ENCODE assay signal across 8 mouse cellular contexts in the genomic region with DNA sequence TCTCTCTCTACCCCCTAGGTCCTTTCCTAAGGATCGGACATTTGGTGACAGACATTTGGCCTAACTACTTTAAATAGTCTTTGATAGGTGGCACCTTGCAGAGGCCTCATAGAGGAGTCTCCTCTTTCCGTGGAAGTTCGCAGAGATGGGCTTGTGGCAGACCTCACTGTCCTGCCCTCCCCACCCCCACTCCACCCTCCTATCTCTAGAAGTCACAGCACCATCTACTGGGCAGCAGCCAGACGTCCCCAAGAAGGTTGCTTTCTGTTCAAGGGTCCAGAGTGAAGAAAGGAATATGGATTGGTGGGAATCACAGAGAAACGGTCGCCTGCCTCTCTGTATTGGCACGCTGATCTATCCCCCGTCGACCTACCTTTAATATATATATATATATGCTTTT.
DNase-seq lines count a peak whose midpoint lies in the region; ATAC-seq and TF ChIP-seq lines count a peak whose summit lies in the region.

No protein-coding gene starts in this region.

- peaks cover 79% of the 10 kb centered on the region for H3K27me3 ChIP-seq in intestine, embryonic 14.5 days (replicated peaks; ENCODE audit: control insufficient read depth, insufficient read depth, low read length)
- H3K27me3 ChIP-seq in intestine, embryonic 16.5 days (replicated peaks; ENCODE audit: control insufficient read depth, insufficient read depth, low read length) = peaks cover 52% of the 10 kb centered on the region
- peaks cover 93% of the 10 kb centered on the region for H3K27me3 ChIP-seq in midbrain, embryonic 13.5 days

- TF ChIP-seq CTCF in brain, embryonic 14.5 days (IDR thresholded peaks at IDR 0.05; ENCODE audit: borderline replicate concordance, extremely low read depth, insufficient read depth, insufficient read length) = peak; percentile 72

- H3K4me1 ChIP-seq in intestine, embryonic 14.5 days (replicated peaks; ENCODE audit: control insufficient read depth, insufficient read depth, low read length) = peaks cover 25% of the 10 kb centered on the region
- no peaks in the 10 kb centered on the region for H3K4me1 ChIP-seq in intestine, embryonic 16.5 days (ENCODE audit: control insufficient read depth, insufficient read depth, low read length)
- peaks cover 30% of the 10 kb centered on the region for H3K4me1 ChIP-seq in midbrain, embryonic 13.5 days (replicated peaks)

- no peak for DNase-seq in intestine, embryonic 14.5 days (ENCODE audit: low spot score)
- peak; percentile 85 for DNase-seq in MN1 (ENCODE audit: low spot score)
- DNase-seq in brain, embryonic 14.5 days (ENCODE audit: low read depth) = peak; percentile 80
- DNase-seq in kidney, adult 18-20 months = peak; percentile 55
- DNase-seq in urinary bladder, adult 18-20 months (ENCODE audit: low spot score in 2 of 2) = no peak

- H3K27ac ChIP-seq in intestine, embryonic 14.5 days (ENCODE audit: low read depth) = no peak overlapping the region
- H3K27ac ChIP-seq in intestine, embryonic 16.5 days (ENCODE audit: low read length) = no peak overlapping the region
- no peak overlapping the region for H3K27ac ChIP-seq in midbrain, embryonic 13.5 days

- H3K9ac ChIP-seq in intestine, embryonic 14.5 days (ENCODE audit: low read length) = no peak overlapping the region
- H3K9ac ChIP-seq in intestine, embryonic 16.5 days (ENCODE audit: low read depth, low read length) = no peak overlapping the region
- H3K9ac ChIP-seq in midbrain, embryonic 13.5 days (replicated peaks) = no peak overlapping the region

- no peaks in the 10 kb centered on the region for H3K9me3 ChIP-seq in intestine, embryonic 14.5 days (ENCODE audit: control insufficient read depth, low read length)
- H3K9me3 ChIP-seq in intestine, embryonic 16.5 days (ENCODE audit: control insufficient read depth, low read length) = no peaks in the 10 kb centered on the region
- no peaks in the 10 kb centered on the region for H3K9me3 ChIP-seq in midbrain, embryonic 13.5 days

- no peak for TF ChIP-seq POLR2A in brain, embryonic 14.5 days (IDR thresholded peaks at IDR 0.05; ENCODE audit: borderline replicate concordance, extremely low read depth, insufficient read depth, insufficient read length, poor library complexity, severe bottlenecking)

- 0 out of 2 replicates have a peak, but pooled peaks have one; percentile 38 for ATAC-seq in intestine, embryonic 14.5 days (replicated peaks; ENCODE audit: low FRiP score, low TSS enrichment, low read depth)
- no peak; the same call in 1 of the 2 replicates for ATAC-seq in intestine, embryonic 16.5 days
- ATAC-seq in midbrain, embryonic 13.5 days = 0 out of 2 replicates have a peak, but pooled peaks have one; percentile 32
- ATAC-seq in CD4-positive, CD25-positive, alpha-beta regulatory T cell, adult 4 months = no peak

- no peaks in the 10 kb centered on the region for H3K36me3 ChIP-seq in intestine, embryonic 14.5 days (ENCODE audit: control insufficient read depth, insufficient read depth, low read length)
- H3K36me3 ChIP-seq in intestine, embryonic 16.5 days (ENCODE audit: control insufficient read depth, insufficient read depth, low read length) = no peaks in the 10 kb centered on the region
- H3K36me3 ChIP-seq in midbrain, embryonic 13.5 days = no peaks in the 10 kb centered on the region

- H3K4me3 ChIP-seq in intestine, embryonic 14.5 days (ENCODE audit: low read depth, low read length) = no peak overlapping the region
- H3K4me3 ChIP-seq in intestine, embryonic 16.5 days (ENCODE audit: low read length) = no peak overlapping the region
- H3K4me3 ChIP-seq in midbrain, embryonic 13.5 days (replicated peaks) = no peak overlapping the region

- 10% methylated on average over 9 of the region's 9 CpGs for WGBS in intestine, embryonic 14.5 days
- 14% methylated on average over 9 of the region's 9 CpGs for WGBS in intestine, embryonic 16.5 days
- 23% methylated on average over 9 of the region's 9 CpGs for WGBS in midbrain, embryonic 13.5 days

- H3K4me2 ChIP-seq in intestine, embryonic 14.5 days (ENCODE audit: low read length) = no peak overlapping the region
- H3K4me2 ChIP-seq in intestine, embryonic 16.5 days (ENCODE audit: low read depth, low read length) = no peak overlapping the region
- no peak overlapping the region for H3K4me2 ChIP-seq in midbrain, embryonic 13.5 days (replicated peaks)

Comparison
In these comparisons a context has a peak if more than half of its experiments do, and no peak if none do; other contexts are left out.
1. ATAC-seq: peak in intestine, embryonic 14.5 days (single experiment) and midbrain, embryonic 13.5 days (single experiment); none in intestine, embryonic 16.5 days (single experiment) and CD4-positive, CD25-positive, alpha-beta regulatory T cell, adult 4 months (single experiment).
2. DNase-seq: peak in MN1 (single experiment), brain, embryonic 14.5 days (single experiment) and kidney, adult 18-20 months (single experiment); none in intestine, embryonic 14.5 days (single experiment) and urinary bladder, adult 18-20 months (0 of 2).